Mouse (Mus musculus): ENCODE measurements at regions not wholly inside any gene's neighbourhood (a gene's known extent, or its start where the extent isn't known, plus 50 kb on each side); places are given as distances from the start of the nearest gene placed in this dataset.
"Not testable (repeated sequence)": the region's sequence is repeated elsewhere in the genome, so short reads cannot be mapped to it uniquely, and the experiment has no call there.

DNA sequence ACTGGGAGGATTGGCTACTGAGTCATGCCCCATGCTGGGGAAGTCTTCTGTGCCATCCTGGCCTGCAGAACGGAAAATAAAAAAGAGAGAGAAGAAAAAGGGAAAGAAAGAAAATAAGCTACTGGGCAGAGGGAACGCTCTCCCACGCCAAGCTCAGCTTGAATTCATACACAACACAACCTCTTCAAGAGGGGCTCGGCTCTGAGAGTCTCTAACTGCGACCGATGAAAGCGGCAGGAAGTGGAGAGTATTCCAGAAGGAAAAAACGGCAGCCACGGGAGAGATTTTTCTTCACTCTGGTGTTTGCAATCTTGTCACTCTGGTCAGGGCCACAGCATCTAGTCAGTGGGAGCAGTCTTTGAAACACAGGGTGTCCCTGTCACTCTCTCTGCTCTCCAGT is 358.6 kb downstream of the Sox9 start:
- no peak for DNase-seq

- DNase-seq: no peak
These were observed 360.8 kb downstream of the Sox9 start for GRCm38 (mm10) chr11:113142816-113143215.

GRCm38 (mm10) chr11:113143839-113144627 is 362.0 kb downstream of the Sox9 start:
- DNase-seq: peak; percentile 35

DNA sequence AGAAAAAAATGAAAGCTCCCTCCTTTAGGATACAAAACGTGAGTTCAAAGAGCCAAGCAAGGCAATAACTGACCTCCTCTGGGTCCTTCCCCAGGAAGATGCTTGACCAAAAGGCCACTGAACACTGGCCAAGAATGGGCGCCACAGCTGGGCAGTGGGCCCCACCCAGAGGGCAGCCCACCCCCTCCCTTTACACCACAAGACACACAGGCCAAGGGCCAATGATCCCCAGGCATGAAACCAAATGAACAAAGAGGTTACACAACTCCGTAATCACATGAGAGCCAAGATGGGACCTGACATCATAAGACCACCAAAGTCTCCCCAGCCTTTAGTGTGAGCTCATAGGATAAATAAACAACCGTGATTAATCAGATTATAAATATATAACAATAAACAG is 363.7 kb downstream of the Sox9 start:
- DNase-seq: no peak

GRCm38 (mm10) chr11:113146762-113147161 is 364.7 kb downstream of the Sox9 start:
- no peak for DNase-seq

GRCm38 (mm10) chr11:113147535-113148197 is 365.6 kb downstream of the Sox9 start:
- no peak for DNase-seq

- DNase-seq: no peak
These were observed 366.1 kb downstream of the Sox9 start for GRCm38 (mm10) chr11:113148198-113148537.

DNA sequence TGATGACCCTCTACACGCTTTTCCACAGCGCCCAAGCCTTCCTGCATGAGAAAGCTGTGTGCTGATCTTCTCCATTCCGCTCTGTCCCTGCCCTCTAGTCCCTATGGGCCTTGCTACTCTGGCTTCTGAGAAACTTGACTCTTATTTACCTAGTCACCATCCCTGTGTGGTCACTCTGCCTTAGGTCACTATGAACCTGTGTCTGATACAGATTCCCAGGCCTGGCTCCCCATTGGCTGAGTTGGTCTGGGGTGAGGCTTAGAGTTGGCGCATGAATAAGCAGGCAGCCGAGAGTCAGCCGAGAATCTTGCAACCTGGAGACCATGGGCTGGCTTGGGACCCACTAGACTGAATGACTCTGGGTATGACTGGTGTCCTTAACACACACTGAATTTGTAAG is 373.5 kb downstream of the Sox9 start:
- no peak for DNase-seq

GRCm38 (mm10) chr11:113163941-113164340 is 381.9 kb downstream of the Sox9 start:
- DNase-seq: no peak

DNA sequence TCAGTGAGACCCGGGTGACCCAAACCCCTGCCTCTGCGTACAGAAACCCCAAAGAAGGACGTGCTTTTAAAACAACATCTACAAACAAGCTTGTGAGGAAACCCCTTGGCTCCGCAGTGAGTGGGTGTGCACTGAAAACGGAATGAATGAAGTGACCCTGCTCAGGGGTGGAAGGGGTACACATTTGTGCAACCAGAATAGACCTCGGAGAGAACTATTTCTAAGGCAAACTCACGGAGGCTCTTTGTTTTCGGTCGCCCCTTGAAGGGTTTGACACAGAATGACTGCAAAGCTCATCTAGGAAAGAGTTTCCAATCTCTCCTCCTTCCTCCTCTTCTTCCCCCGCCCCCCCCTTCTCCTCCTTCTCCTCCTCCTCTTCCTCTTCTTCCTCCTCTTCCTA is 382.5 kb downstream of the Sox9 start:
- DNase-seq: no peak

DNA sequence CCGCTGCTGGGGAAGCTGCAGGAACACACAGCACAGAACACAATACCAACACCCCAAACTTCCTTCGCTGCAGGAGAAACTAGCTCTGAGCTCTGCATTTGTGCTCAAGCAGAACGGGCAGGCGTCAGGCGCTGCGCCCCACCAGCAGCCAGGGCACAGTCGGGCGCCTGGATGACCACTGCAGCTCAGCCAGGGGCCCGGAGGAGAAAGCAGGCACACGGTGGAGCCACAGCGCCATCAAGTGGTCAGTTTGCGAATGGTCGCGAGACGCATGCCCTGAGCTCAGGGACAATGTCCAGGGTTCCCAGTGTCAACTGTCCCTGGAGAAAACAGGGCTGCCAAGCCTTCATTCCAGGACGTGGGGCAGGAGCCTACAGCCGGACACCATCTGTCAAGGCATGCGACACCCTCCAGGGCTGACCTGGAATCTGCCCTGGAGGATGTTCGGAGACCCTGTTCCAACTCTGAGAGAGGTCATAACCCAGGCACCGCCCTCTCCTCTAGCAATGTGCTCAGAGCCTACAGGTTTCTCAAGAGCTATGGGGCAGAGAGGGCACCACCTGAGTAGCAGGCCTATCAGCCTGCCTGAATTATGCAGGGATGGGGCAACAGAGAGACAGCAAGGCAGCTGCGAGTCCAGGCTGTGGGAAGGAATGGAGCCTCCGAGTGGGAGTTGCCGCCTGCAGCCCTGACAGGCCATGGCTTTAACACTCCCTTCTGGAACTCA is 383.2 kb downstream of the Sox9 start:
- peak; percentile 75 for DNase-seq

DNA sequence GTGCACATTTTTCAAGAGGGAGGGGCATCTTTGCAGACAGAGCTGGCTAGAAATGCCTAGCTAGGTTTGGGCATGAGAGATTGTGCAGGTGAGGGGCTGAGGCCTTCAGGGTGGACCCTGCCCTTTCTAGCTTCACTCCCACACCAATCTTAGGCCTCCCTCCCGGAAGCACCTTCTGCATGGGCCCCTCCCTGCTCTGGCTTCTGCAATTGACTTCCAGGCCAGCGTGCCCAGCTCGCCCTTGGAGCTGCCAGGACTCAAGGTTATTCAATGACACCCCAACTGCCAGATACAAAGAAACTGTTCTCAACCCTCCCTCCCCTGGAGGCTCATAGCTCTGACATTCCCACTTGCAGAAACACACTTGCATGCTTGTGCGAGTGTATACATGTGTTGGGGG is 384.5 kb downstream of the Sox9 start:
- no peak for DNase-seq

DNA sequence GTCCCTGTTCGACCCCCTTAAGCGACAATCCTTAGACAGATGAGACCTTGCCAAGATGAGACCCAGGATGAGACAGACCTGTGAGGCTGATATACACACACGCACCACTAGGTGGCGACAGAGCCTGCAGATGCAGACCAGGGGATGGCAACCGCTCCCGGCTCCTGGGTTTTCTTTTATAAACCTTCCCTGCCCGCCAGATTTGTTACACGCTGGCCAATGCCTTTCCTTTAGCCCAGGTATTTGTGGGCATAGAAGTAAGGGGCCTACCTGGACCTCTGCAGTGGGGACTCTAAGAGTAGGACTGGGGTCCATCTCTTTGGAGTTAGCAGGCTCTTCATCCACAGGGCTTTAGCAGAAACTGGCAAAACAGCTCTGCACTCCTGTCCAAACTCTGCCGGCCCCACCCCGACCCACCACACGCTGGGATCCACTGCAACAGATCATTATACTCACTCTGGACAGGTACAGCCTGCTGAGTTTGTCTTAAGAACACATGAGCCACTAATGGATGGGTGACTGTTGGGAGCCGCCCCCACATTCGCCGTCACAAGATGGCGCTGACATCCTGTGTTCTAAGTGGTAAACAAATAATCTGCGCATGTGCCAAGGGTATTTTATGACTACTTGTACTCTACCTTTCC is 390.6 kb downstream of the Sox9 start:
- peak; percentile 74 for DNase-seq

DNA sequence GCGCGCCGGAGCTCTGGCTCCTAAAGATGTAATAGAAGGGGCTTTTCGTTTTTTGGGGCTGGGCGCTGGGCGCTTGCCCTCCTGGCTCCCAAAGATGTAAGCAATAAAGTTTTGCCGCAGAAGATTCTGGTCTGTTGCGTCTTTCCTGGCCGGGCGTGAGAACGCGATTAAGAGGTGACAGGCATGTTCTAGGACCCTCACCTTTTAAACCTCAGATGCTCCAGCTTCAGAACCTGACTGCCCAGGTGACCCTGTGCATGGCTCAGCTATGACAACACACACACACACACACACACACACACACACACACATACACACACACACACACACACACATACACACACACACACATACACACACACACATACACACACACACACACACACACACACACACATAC is 391.3 kb downstream of the Sox9 start:
- DNase-seq: not testable (repeated sequence)

DNA sequence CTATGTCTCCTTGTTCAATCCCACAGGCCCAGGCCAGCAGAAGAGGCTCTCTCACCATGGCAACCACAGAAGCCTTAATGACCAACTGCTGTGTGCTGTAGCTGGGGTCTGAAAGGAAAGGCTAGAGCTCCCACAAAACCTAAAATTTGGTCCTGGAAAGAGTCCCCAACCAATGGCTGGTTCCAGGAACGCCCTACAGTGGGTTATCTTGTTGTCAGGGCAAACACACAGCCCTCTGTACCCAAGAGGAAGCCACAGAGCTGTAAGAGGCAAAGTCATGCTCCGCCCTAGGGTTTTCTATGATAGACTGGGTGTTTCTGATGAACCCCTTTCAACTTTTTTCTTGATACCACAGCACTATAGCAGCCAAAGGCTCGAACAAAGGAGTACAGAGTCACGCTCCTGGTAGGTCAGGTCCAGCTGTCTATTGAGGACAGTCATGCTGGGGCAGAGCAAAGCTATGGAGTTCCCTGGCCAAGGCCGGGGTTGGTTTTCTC is 392.0 kb downstream of the Sox9 start:
- no peak for DNase-seq

DNA sequence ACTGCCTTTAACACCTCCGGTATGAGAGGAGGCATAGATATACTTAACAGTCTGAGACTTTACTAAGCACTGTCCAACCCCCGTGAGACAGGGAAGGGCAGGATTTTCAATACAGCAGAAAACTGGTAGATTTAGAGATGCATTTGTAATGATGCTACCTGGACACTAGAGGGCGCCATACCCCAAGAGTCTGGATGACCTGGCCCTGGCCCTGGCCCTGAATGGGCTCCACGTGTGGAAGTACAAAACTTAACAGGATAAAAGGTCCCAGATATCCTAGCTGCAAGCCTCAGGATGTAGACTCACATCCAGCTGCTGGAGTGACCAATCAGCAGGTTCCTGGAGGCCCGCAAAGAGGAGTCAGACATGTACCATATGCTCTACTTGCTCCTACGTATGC is 393.3 kb downstream of the Sox9 start:
- no peak for DNase-seq

- DNase-seq: peak; percentile 50
These were observed 394.2 kb downstream of the Sox9 start for GRCm38 (mm10) chr11:113176183-113176582.

GRCm38 (mm10) chr11:113178375-113178774 is 396.4 kb downstream of the Sox9 start:
- no peak for DNase-seq

- DNase-seq: no peak
These were observed 398.0 kb downstream of the Sox9 start for GRCm38 (mm10) chr11:113180008-113180407.

DNA sequence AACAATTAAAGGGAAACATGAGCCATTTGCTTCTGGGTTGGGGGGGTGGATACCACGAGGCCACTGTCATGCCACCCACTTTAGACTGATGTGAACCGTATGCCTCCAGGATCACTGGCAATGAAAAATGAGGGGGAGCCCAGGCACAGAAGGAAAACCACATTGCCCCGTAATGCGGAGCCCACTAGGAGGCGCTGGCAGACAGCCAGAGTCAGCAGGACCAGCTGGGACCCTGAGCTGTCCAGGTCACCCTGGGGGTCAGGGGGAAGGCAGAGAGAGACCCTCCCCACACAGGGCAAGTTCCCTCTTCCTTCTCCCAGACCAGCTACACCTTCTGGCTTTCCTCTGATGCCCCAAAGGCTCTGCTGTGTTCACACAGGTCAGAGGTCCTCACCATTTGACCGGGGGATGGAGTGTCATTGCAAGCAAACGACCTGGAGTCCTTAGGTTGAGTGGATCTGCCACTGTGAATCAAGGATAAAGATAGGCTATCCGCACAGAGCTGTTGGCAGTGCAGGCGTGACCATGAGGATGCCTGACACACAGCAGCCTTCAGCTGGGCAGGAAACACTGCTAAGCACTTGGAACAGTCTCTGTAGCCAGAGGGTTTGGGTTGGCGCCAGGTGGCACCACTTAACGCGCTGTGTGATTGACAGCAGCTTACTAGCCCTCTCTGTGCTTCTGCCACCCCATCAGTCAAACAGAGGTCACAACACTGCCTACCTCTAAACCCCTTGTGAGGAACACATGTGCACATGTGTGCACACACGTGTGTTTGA is 400.2 kb downstream of the Sox9 start:
- DNase-seq: no peak

DNA sequence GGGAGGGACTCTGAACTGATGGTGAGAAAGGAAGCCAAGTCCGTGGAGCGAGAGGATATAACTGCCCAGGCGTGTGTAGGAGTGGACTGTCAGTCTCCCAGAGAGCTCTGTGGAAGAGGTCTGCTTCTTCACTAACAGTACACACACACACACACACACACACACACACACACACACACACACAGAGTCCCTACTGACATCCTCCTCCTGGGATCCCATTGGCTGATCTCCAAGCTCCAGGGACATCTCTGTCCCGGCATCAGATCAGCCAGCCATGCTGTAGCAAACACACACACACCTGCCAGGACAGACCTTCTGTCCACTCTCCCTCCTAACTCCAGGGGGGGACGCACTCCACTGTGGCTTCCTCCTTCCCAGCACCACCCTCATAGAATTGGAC is 401.5 kb downstream of the Sox9 start:
- DNase-seq: no peak

DNA sequence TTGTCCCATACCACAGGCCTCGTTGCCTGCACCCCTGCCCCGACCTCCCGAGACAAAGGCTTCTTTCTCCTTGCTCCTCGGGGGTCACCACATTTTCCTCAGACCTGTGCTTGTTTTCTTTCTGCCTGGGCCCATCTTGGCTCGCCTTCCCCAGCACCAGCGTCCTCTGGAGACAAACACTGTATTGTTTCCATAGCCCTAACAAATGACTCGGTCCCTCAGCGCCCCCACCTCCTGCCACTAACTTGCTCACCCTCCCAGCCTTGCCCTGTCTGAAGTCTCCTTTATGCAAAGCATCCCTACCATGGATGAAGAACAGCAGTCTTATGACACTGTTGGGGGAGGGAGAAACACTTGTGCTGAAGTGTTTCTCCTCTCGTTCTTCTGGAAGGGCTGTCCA is 402.1 kb downstream of the Sox9 start:
- no peak for DNase-seq

DNA sequence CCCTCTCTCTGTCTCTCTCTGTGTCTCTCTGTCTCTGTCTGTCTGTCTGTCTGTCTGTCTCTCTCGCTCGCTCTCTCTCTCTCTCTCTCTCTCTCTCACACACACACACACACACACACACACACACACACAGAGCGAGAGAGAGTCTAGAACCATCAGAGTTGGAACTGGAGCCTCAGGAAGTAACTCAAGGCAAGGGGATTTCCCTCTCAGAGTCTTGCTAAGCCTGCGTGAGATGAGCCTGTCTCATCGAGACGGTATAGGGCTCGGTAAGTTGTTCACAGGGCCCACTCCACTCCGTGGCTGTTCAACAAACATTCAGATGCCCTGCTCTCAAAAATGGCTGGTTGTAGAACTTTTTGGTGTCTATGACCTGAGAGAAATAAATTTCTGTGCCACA is 405.4 kb downstream of the Sox9 start:
- DNase-seq: no peak

All from right cerebral cortex, postnatal 14 days (tissue).